Mouse (Mus musculus) liver, adult 2 months (tissue): Measurements from ENCODE around the gene Marcksl1. TPM values are rescaled to one million over a fixed set of nuclear protein-coding genes. Genes with fewer than 3 reads are reported as not detected.

Experiments used
- DNase-seq: peaks from one replicate; pipeline ENCODE4 v3.0.0-alpha.2; 2011; ENCODE audit warnings: low read depth, low spot score; ENCODE audit errors: extremely low read depth
- H3K27ac ChIP-seq: fragments of 200-500 bp; replicated peaks from 2 replicates; pipeline ENCODE4 v1.5.1; 2012; ENCODE audit warnings: low read depth, mild to moderate bottlenecking, control low read depth, inconsistent platforms, low read length; ENCODE audit not compliant: insufficient read depth
- H3K27me3 ChIP-seq: fragments of 200-500 bp; 2 replicates; pipeline ENCODE4 v1.6.1; 2012; ENCODE audit warnings: mild to moderate bottlenecking, moderate library complexity, low read length, inconsistent platforms; ENCODE audit not compliant: control insufficient read depth, insufficient read depth
- H3K36me3 ChIP-seq: fragments of 200-500 bp; 2 replicates; pipeline ENCODE4 v1.6.1; 2012; ENCODE audit warnings: low read length, inconsistent platforms; ENCODE audit not compliant: control insufficient read depth, insufficient read depth
- H3K4me1 ChIP-seq: fragments of 200-500 bp; 2 replicates; pipeline ENCODE4 v1.6.1; 2011; ENCODE audit warnings: low read length; ENCODE audit not compliant: control insufficient read depth, insufficient read depth
- H3K4me3 ChIP-seq: fragments of 200-500 bp; 2 replicates; pipeline ENCODE4 v1.5.1; 2011; ENCODE audit warnings: low read depth, mild to moderate bottlenecking, control low read depth, low read length, moderate library complexity; ENCODE audit not compliant: insufficient read depth
- H3K79me2 ChIP-seq: fragments of 200-500 bp; 2 replicates; pipeline ENCODE4 v1.6.1; 2012; ENCODE audit warnings: inconsistent platforms, mild to moderate bottlenecking, low read length, moderate library complexity; ENCODE audit not compliant: control insufficient read depth, insufficient read depth
- H3K9ac ChIP-seq: fragments of 200-500 bp; 2 replicates; pipeline ENCODE4 v1.6.1; 2012; ENCODE audit warnings: low read depth, mild to moderate bottlenecking, control low read depth, inconsistent platforms, low read length
- CTCF ChIP-seq: fragments of 200-500 bp; IDR thresholded peaks from 2 replicates; pipeline ENCODE4 v1.5.1; 2011; ENCODE audit warnings: low read depth, low read length, control low read depth
- POLR2A ChIP-seq: fragments of 200-500 bp; IDR thresholded peaks from 2 replicates; pipeline ENCODE4 v1.6.1; 2011; ENCODE audit warnings: low read length, control low read depth; ENCODE audit not compliant: insufficient read depth; ENCODE audit errors: extremely low read depth
- WGBS: fragments of 180-500 bp; shearing (Covaris S2); methylation state at CpG from one replicate; pipeline ENCODE4 v1.1.7; 2018; 5-methylcytosine and 5-hydroxymethylcytosine counted together
- polyA plus RNA-seq: library from polyadenylated mRNA; depleted of rRNA; stranded (reverse); fragments of >200 nt; gene quantifications from 2 replicates; pipeline ENCODE4 v1.2.3, GENCODE M21; 2012
- total RNA-seq: library from RNA; depleted of rRNA; stranded (reverse); fragments of >200 nt; gene quantifications from 2 replicates; pipeline ENCODE4 v1.2.3, GENCODE M21; 2014

Gene Marcksl1
- total and polyA plus RNA-seq, 2 experiments: 5.3 to 11.1 TPM

- Histone ChIP-seq H3K4me1 (peaks cover 3% of the 10 kb centered on the region; the same call in 1 of the 2 replicates), H3K36me3 (peaks cover 9% of the 10 kb centered on the region), H3K9ac (peak within 1 kb of the TSS; percentile 36; the same call in 1 of the 2 replicates), H3K4me3 (peak within 1 kb of the TSS; percentile 8; the same call in 1 of the 2 replicates), H3K27ac (no peak within 1 kb of the TSS), H3K79me2 (no peaks in the 10 kb centered on the region), H3K27me3 (peaks cover 3% of the 10 kb centered on the region)
- peak; percentile 18; the same call in 1 of the 2 replicates for TF ChIP-seq CTCF
- no peak for TF ChIP-seq POLR2A
- 8% methylated on average over 69 of the region's 70 CpGs for WGBS
- peak; percentile 17 for DNase-seq
Measured at GRCm38 (mm10) chr4:129490972-129491880, 22.2 kb upstream of the Marcksl1 start, which contains the start of the genes Tssk3 and Fam229a. TSS of gene Tssk3 (minus strand) at chr4:129491022. TSS of gene Fam229a (plus strand) at chr4:129491190.

- Histone ChIP-seq H3K4me3 (no peak overlapping the region), H3K27ac (peak overlapping the region; percentile 83), H3K27me3 (peaks cover 3% of the 10 kb centered on the region), H3K4me1 (peaks cover 3% of the 10 kb centered on the region; the same call in 1 of the 2 replicates), H3K79me2 (no peaks in the 10 kb centered on the region), H3K36me3 (no peaks in the 10 kb centered on the region), H3K9ac (no peak overlapping the region)
- DNase-seq: no peak
- WGBS: 82% methylated on average over 7 of the region's 7 CpGs
- TF ChIP-seq CTCF (peak; percentile 62), POLR2A (no peak)
Measured at GRCm38 (mm10) chr4:129494681-129495080, 18.7 kb upstream of the Marcksl1 start.

- peak; percentile 34 for DNase-seq
- 46% methylated on average over 16 of the region's 16 CpGs for WGBS
- Histone ChIP-seq H3K27me3 (peaks cover 3% of the 10 kb centered on the region), H3K4me1 (0 out of 2 replicates have a peak, but pooled peaks cover 3% of the 10 kb centered on the region), H3K27ac (peak overlapping the region; percentile 83), H3K79me2 (no peaks in the 10 kb centered on the region), H3K36me3 (no peaks in the 10 kb centered on the region), H3K9ac (0 out of 2 replicates have a peak overlapping the region, but pooled peaks have one; percentile 10), H3K4me3 (no peak overlapping the region)
- TF ChIP-seq POLR2A (no peak), CTCF (peak; percentile 13; the same call in 1 of the 2 replicates)
Measured at GRCm38 (mm10) chr4:129495672-129496562, 17.5 kb upstream of the Marcksl1 start.

- WGBS: 54% methylated on average over 6 of the region's 6 CpGs
- H3K4me1 ChIP-seq: 0 out of 2 replicates have a peak, but pooled peaks cover 3% of the 10 kb centered on the region
- no peaks in the 10 kb centered on the region; the same call in none of the 2 replicates for H3K27me3 ChIP-seq
- H3K27ac ChIP-seq: peak overlapping the region; percentile 83
- no peak overlapping the region for H3K4me3 ChIP-seq
- TF ChIP-seq CTCF (no peak), POLR2A (no peak)
- H3K9ac ChIP-seq: no peak overlapping the region
- DNase-seq: peak; percentile 39
- no peaks in the 10 kb centered on the region for H3K36me3 ChIP-seq
- no peaks in the 10 kb centered on the region for H3K79me2 ChIP-seq
Measured at GRCm38 (mm10) chr4:129496631-129497030, 16.8 kb upstream of the Marcksl1 start.

GRCm38 (mm10) chr4:129498941-129499340, 14.4 kb upstream of the Marcksl1 start:
- Histone ChIP-seq H3K27ac (peak overlapping the region; percentile 79), H3K36me3 (no peaks in the 10 kb centered on the region), H3K4me1 (peaks cover 3% of the 10 kb centered on the region; the same call in 1 of the 2 replicates), H3K79me2 (no peaks in the 10 kb centered on the region), H3K27me3 (no peaks in the 10 kb centered on the region), H3K4me3 (no peak overlapping the region), H3K9ac (no peak overlapping the region)
- TF ChIP-seq POLR2A (no peak), CTCF (no peak)
- WGBS: 68% methylated on average over 3 of the region's 3 CpGs
- DNase-seq: peak; percentile 43
